Mouse (Mus musculus) limb, embryonic 13.5 days (tissue): ENCODE measurements around the gene Cacna1c. TPM values are rescaled to one million over a fixed set of nuclear protein-coding genes. Genes with fewer than 3 reads are reported as not detected.

Experiments used
- ATAC-seq: fragments of 200-750 bp; cut with Nextera tagmentation; 2 replicates; pipeline ENCODE4 v1.8.0; 2017; ENCODE audit warnings: low read depth, moderate number of reproducible peaks, moderate TSS enrichment; ENCODE audit not compliant: low FRiP score
- H3K27ac ChIP-seq: fragments of 300-500 bp; sonication (generic); 2 replicates; pipeline ENCODE4 v1.5.1; 2015; ENCODE audit warnings: inconsistent platforms, mild to moderate bottlenecking, moderate library complexity
- H3K27me3 ChIP-seq: fragments of 300-500 bp; sonication (generic); 2 replicates; pipeline ENCODE4 v1.6.1; 2015; ENCODE audit warnings: mild to moderate bottlenecking, inconsistent platforms
- H3K36me3 ChIP-seq: fragments of 300-500 bp; sonication (generic); 2 replicates; pipeline ENCODE4 v1.6.1; 2015; ENCODE audit warnings: inconsistent platforms, mild to moderate bottlenecking, moderate library complexity
- H3K4me1 ChIP-seq: fragments of 300-500 bp; sonication (generic); 2 replicates; pipeline ENCODE4 v1.6.1; 2015; ENCODE audit warnings: inconsistent platforms
- H3K4me2 ChIP-seq: fragments of 300-500 bp; sonication (generic); replicated peaks from 2 replicates; pipeline ENCODE4 v1.6.1; 2015; ENCODE audit warnings: inconsistent platforms, mild to moderate bottlenecking, moderate library complexity
- H3K4me3 ChIP-seq: fragments of 300-500 bp; sonication (generic); 2 replicates; pipeline ENCODE4 v1.5.1; 2015; ENCODE audit warnings: moderate library complexity, mild to moderate bottlenecking, inconsistent platforms
- H3K9ac ChIP-seq: fragments of 300-500 bp; sonication (generic); 2 replicates; pipeline ENCODE4 v1.6.1; 2015; ENCODE audit warnings: mild to moderate bottlenecking, inconsistent platforms
- H3K9me3 ChIP-seq: fragments of 300-500 bp; sonication (generic); 2 replicates; pipeline ENCODE4 v1.6.1; 2016; ENCODE audit warnings: inconsistent platforms
- WGBS: fragments of 180-500 bp; shearing (Covaris S2); methylation state at CpG from one replicate; pipeline ENCODE4 v1.1.7; 2015; 5-methylcytosine and 5-hydroxymethylcytosine counted together
- polyA plus RNA-seq: library from polyadenylated mRNA; unstranded; fragments of >200 nt; fragmentation: Nextera tagmentation; extraction: Ambion mirVana; gene quantifications from 2 replicates; pipeline ENCODE4 v1.2.1, GENCODE M21; 2015

Cacna1c gene
- polyA plus RNA-seq, 1 experiment from 2014 or later = 9.9 TPM

- no peak for ATAC-seq
- no peak overlapping the region for H3K9ac ChIP-seq
- WGBS = 80% methylated on average over 7 of the region's 7 CpGs
- H3K27me3 ChIP-seq = no peaks in the 10 kb centered on the region
- peaks cover 24% of the 10 kb centered on the region for H3K4me1 ChIP-seq
- no peak overlapping the region for H3K4me2 ChIP-seq
- H3K4me3 ChIP-seq = no peak overlapping the region
- no peaks in the 10 kb centered on the region for H3K9me3 ChIP-seq
- H3K27ac ChIP-seq = no peak overlapping the region
- H3K36me3 ChIP-seq = no peaks in the 10 kb centered on the region
These were observed 376.6 kb downstream of the Cacna1c start for GRCm38 (mm10) chr6:118819657-118820056.

- Histone ChIP-seq H3K27ac (no peak overlapping the region), H3K36me3 (0 out of 2 replicates have a peak, but pooled peaks cover 3% of the 10 kb centered on the region), H3K4me2 (no peak overlapping the region), H3K27me3 (no peaks in the 10 kb centered on the region), H3K9ac (no peak overlapping the region), H3K4me3 (no peak overlapping the region), H3K9me3 (no peaks in the 10 kb centered on the region), H3K4me1 (peaks cover 30% of the 10 kb centered on the region)
- ATAC-seq = no peak
- 58% methylated on average over 5 of the region's 5 CpGs for WGBS
These were observed 378.2 kb downstream of the Cacna1c start for GRCm38 (mm10) chr6:118817928-118818503.

GRCm38 (mm10) chr6:118816253-118816652, 380.0 kb downstream of the Cacna1c start:
- Histone ChIP-seq H3K36me3 (0 out of 2 replicates have a peak, but pooled peaks cover 3% of the 10 kb centered on the region), H3K9me3 (no peaks in the 10 kb centered on the region), H3K4me1 (peaks cover 23% of the 10 kb centered on the region), H3K9ac (no peak overlapping the region), H3K4me3 (no peak overlapping the region), H3K27me3 (no peaks in the 10 kb centered on the region), H3K27ac (no peak overlapping the region), H3K4me2 (no peak overlapping the region)
- ATAC-seq = no peak
- WGBS = 82% methylated on average over 6 of the region's 6 CpGs

GRCm38 (mm10) chr6:118812556-118812955, 383.7 kb downstream of the Cacna1c start:
- whole genome bisulfite sequencing = 65% methylated on average over 3 of the region's 3 CpGs
- no peak overlapping the region for H3K9ac ChIP-seq
- H3K36me3 ChIP-seq = 0 out of 2 replicates have a peak, but pooled peaks cover 3% of the 10 kb centered on the region
- H3K4me3 ChIP-seq = no peak overlapping the region
- H3K4me1 ChIP-seq = peaks cover 6% of the 10 kb centered on the region; the same call in 1 of the 2 replicates
- H3K27ac ChIP-seq = no peak overlapping the region
- no peak for ATAC-seq
- no peaks in the 10 kb centered on the region for H3K27me3 ChIP-seq
- H3K9me3 ChIP-seq = no peaks in the 10 kb centered on the region
- no peak overlapping the region for H3K4me2 ChIP-seq

GRCm38 (mm10) chr6:118812007-118812406, 384.2 kb downstream of the Cacna1c start:
- H3K4me1 ChIP-seq = peaks cover 8% of the 10 kb centered on the region; the same call in 1 of the 2 replicates
- 0 out of 2 replicates have a peak, but pooled peaks cover 3% of the 10 kb centered on the region for H3K36me3 ChIP-seq
- WGBS = 87% methylated on average over 4 of the region's 4 CpGs
- no peak overlapping the region for H3K4me3 ChIP-seq
- ATAC-seq = no peak
- no peak overlapping the region for H3K27ac ChIP-seq
- no peak overlapping the region for H3K4me2 ChIP-seq
- H3K27me3 ChIP-seq = no peaks in the 10 kb centered on the region
- no peak overlapping the region for H3K9ac ChIP-seq
- no peaks in the 10 kb centered on the region for H3K9me3 ChIP-seq

GRCm38 (mm10) chr6:118810834-118811233, 385.4 kb downstream of the Cacna1c start:
- Histone ChIP-seq H3K36me3 (0 out of 2 replicates have a peak, but pooled peaks cover 3% of the 10 kb centered on the region), H3K4me2 (no peak overlapping the region), H3K27ac (no peak overlapping the region), H3K9ac (no peak overlapping the region), H3K27me3 (no peaks in the 10 kb centered on the region), H3K4me3 (no peak overlapping the region), H3K9me3 (no peaks in the 10 kb centered on the region), H3K4me1 (peaks cover 10% of the 10 kb centered on the region; the same call in 1 of the 2 replicates)
- no peak for ATAC-seq
- WGBS = 21% methylated on average over 1 of the region's 1 CpGs

GRCm38 (mm10) chr6:118805139-118805538, 391.1 kb downstream of the Cacna1c start:
- H3K4me1 ChIP-seq = peaks cover 7% of the 10 kb centered on the region; the same call in 1 of the 2 replicates
- no peaks in the 10 kb centered on the region for H3K27me3 ChIP-seq
- H3K27ac ChIP-seq = no peak overlapping the region
- no peak overlapping the region for H3K9ac ChIP-seq
- 87% methylated on average over 4 of the region's 4 CpGs for WGBS
- H3K36me3 ChIP-seq = no peaks in the 10 kb centered on the region
- ATAC-seq = no peak
- H3K9me3 ChIP-seq = no peaks in the 10 kb centered on the region
- H3K4me3 ChIP-seq = no peak overlapping the region
- H3K4me2 ChIP-seq = no peak overlapping the region

GRCm38 (mm10) chr6:118802286-118802685, 393.9 kb downstream of the Cacna1c start:
- 75% methylated on average over 11 of the region's 11 CpGs for whole genome bisulfite sequencing
- ATAC-seq = no peak
- Histone ChIP-seq H3K4me2 (no peak overlapping the region), H3K36me3 (no peaks in the 10 kb centered on the region), H3K4me1 (peaks cover 7% of the 10 kb centered on the region; the same call in 1 of the 2 replicates), H3K9ac (no peak overlapping the region), H3K4me3 (no peak overlapping the region), H3K27ac (no peak overlapping the region), H3K27me3 (no peaks in the 10 kb centered on the region), H3K9me3 (no peaks in the 10 kb centered on the region)

- no peak for ATAC-seq
- 93% methylated on average over 4 of the region's 4 CpGs for WGBS
- H3K9me3 ChIP-seq = 0 out of 2 replicates have a peak, but pooled peaks cover 2% of the 10 kb centered on the region
- no peak overlapping the region for H3K4me2 ChIP-seq
- H3K4me3 ChIP-seq = no peak overlapping the region
- H3K4me1 ChIP-seq = peaks cover 14% of the 10 kb centered on the region
- no peaks in the 10 kb centered on the region for H3K27me3 ChIP-seq
- H3K9ac ChIP-seq = no peak overlapping the region
- no peak overlapping the region for H3K27ac ChIP-seq
- no peaks in the 10 kb centered on the region for H3K36me3 ChIP-seq
These were observed 399.8 kb downstream of the Cacna1c start for GRCm38 (mm10) chr6:118796393-118796792.

GRCm38 (mm10) chr6:118795716-118796115, 400.5 kb downstream of the Cacna1c start:
- Histone ChIP-seq H3K9me3 (0 out of 2 replicates have a peak, but pooled peaks cover 2% of the 10 kb centered on the region), H3K9ac (no peak overlapping the region), H3K27me3 (no peaks in the 10 kb centered on the region), H3K4me1 (peaks cover 21% of the 10 kb centered on the region), H3K4me2 (no peak overlapping the region), H3K27ac (no peak overlapping the region), H3K4me3 (no peak overlapping the region), H3K36me3 (no peaks in the 10 kb centered on the region)
- ATAC-seq = no peak

- Histone ChIP-seq H3K9ac (no peak overlapping the region), H3K4me1 (peaks cover 25% of the 10 kb centered on the region), H3K4me3 (no peak overlapping the region), H3K4me2 (peak overlapping the region; percentile 21), H3K36me3 (no peaks in the 10 kb centered on the region), H3K27ac (peak overlapping the region; percentile 23; the same call in 1 of the 2 replicates), H3K9me3 (0 out of 2 replicates have a peak, but pooled peaks cover 2% of the 10 kb centered on the region), H3K27me3 (no peaks in the 10 kb centered on the region)
- 26% methylated on average over 5 of the region's 5 CpGs for WGBS
- ATAC-seq = peak; percentile 77
These were observed 404.3 kb downstream of the Cacna1c start for GRCm38 (mm10) chr6:118791921-118792368.

- ATAC-seq = no peak
- Histone ChIP-seq H3K27me3 (no peaks in the 10 kb centered on the region), H3K9ac (no peak overlapping the region), H3K4me1 (peaks cover 37% of the 10 kb centered on the region), H3K4me3 (no peak overlapping the region), H3K36me3 (no peaks in the 10 kb centered on the region), H3K4me2 (no peak overlapping the region), H3K27ac (no peak overlapping the region), H3K9me3 (no peaks in the 10 kb centered on the region)
- 78% methylated on average over 3 of the region's 3 CpGs for WGBS
These were observed 408.3 kb downstream of the Cacna1c start for GRCm38 (mm10) chr6:118787933-118788332.

- 84% methylated on average over 7 of the region's 7 CpGs for WGBS
- Histone ChIP-seq H3K27me3 (no peaks in the 10 kb centered on the region), H3K4me2 (no peak overlapping the region), H3K9ac (no peak overlapping the region), H3K4me3 (no peak overlapping the region), H3K4me1 (peaks cover 39% of the 10 kb centered on the region), H3K36me3 (peaks cover 7% of the 10 kb centered on the region; the same call in 1 of the 2 replicates), H3K9me3 (no peaks in the 10 kb centered on the region), H3K27ac (no peak overlapping the region)
- no peak for ATAC-seq
These were observed 415.9 kb downstream of the Cacna1c start for GRCm38 (mm10) chr6:118780280-118780679.
